Mouse (Mus musculus): ENCODE results near the gene 5031439G07Rik.

GRCm38 (mm10) chr15:85027740-85028139 is 39.4 kb upstream of the 5031439G07Rik start:
- TF ChIP-seq CTCF (IDR thresholded peaks at IDR 0.05) (no peak), EP300 (IDR thresholded peaks at IDR 0.05) (no peak)
